Mouse (Mus musculus) adrenal gland, postnatal 14 days (tissue): ENCODE measurements at regions not wholly inside any gene's neighbourhood (a gene's known extent, or its start where the extent isn't known, plus 50 kb on each side); places are given as distances from the start of the nearest gene placed in this dataset.

Experiments
- DNase-seq: peaks from one replicate; pipeline ENCODE4 v3.0.0; 2021; ENCODE audit warnings: mixed read lengths

DNA sequence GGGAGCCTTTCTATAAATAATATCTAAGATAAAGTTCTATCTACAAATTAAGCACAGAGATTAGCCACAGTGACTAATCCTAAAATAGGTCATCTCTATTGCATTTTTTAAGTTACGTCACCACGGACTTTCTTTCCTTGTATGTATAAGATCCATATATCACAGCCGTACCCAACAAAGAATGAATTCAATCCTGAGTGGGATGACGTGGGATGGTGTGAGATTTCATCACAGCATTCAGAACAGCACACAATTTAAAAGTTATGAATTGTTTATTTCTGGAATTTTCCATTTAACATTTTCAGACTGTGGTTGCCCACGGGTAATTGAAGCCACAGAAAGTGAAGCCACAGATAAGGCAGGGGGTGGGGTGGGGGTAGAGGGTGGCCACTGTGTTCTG, 129.0 kb upstream of the Dynlrb2 start:
- no peak for DNase-seq

DNA sequence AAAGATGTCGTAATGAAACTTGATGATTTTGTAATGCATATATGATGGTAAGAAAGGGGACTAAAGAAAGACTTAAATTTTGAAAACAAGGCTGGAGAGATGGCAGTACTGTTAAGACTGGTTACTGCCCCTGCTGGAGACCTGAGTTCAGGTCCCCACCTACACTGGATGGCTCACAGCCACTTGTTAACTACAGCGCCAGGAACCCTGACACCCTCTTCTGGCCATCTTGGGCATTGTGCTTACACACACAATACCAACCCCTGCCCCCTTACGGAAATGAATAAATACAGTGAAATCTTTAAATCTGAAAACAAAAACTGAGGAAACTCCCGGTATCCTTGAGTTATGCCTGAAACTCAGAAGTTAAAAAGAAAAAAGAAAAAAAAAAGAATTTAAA, 131.7 kb upstream of the Dynlrb2 start:
- DNase-seq, result peak; percentile 31

GRCm38 (mm10) chr8:116372574-116372973, 132.2 kb upstream of the Dynlrb2 start:
- DNase-seq, result peak; percentile 66

- no peak for DNase-seq
These were observed 132.7 kb upstream of the Dynlrb2 start for GRCm38 (mm10) chr8:116372056-116372455.

GRCm38 (mm10) chr8:116367491-116367890, 137.3 kb upstream of the Dynlrb2 start:
- DNase-seq, result no peak

DNA sequence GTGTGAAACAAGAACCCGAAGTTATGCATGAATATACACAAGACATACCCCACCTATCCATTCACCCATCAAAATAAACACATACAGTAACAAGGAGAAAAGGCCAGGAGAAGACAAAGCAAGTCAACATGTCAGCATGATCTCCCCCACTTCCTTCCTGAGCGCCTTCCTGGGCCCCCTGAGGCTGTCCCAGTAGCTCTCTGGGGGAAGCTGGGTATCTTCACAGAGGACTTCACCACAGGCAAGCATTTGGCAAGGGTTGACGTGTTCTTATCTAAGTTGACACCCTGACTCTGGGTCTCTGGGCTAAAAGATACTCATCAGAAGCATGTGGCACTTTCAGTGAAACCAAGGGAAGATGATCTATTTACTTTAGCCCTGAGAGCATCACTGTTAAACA, 138.1 kb upstream of the Dynlrb2 start:
- no peak for DNase-seq

GRCm38 (mm10) chr8:116364751-116365150, 140.0 kb upstream of the Dynlrb2 start:
- no peak for DNase-seq

DNA sequence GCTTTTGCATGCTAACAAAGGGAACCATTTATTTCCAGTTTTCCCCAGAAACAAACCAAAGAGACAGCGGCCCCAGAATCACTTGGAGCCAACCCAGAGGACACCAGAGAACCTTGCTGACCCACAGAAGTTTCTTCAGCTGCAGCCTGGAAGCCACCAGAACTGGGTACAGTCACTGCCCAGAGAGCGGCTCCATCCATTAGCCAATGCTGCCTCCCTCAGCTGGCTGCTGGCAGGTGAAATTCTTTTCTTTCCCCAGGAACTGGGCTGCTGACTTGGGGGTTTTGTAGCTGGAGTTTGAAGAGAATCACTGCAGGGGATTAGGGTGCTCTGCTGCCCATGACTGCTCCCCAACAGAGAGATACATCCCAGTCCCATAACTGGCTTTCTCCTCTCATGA, 140.6 kb upstream of the Dynlrb2 start:
- peak; percentile 23 for DNase-seq

DNA sequence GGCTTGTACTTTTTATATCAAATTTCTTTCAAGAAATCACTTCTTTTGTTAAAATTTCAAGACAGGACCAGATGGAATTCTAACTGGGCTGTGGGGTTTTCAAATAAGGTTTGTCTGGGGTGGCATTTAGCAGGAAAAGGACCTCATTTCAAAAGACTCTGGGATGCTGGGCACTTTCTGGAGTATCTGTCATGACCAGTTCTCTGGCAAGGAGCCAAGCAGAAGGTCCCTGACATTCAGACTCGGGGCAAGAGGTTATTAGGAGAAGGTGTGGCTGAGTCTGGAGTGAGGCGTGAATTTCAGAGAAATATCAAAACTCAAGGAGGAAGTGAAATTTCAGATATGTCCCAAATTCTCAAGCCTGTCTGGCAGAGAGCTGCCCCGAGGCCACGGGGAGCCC, 142.4 kb upstream of the Dynlrb2 start:
- DNase-seq, result peak; percentile 55

GRCm38 (mm10) chr8:116359761-116360160, 145.0 kb upstream of the Dynlrb2 start:
- DNase-seq, result no peak

- DNase-seq, result no peak
These were observed 150.0 kb upstream of the Dynlrb2 start for GRCm38 (mm10) chr8:116354756-116355155.

DNA sequence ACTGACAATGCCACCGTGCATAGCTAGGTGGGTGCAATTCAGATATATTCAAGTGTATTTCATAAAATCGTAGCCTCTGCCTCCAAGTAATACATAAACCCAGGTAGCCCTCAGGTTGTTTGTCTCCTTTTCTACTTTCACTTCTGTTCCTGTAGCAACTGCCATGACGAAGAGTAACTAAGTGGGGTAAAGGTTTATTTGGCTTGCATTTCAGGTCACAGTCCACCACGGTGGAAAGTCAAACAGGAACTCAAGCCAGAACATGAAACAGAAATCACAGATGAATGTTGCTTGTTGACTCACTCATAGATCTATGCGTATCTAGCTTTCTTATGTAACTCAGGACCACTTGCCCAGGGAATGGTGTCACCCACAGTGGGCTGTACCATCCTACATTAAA, 150.9 kb upstream of the Dynlrb2 start:
- no peak for DNase-seq

DNA sequence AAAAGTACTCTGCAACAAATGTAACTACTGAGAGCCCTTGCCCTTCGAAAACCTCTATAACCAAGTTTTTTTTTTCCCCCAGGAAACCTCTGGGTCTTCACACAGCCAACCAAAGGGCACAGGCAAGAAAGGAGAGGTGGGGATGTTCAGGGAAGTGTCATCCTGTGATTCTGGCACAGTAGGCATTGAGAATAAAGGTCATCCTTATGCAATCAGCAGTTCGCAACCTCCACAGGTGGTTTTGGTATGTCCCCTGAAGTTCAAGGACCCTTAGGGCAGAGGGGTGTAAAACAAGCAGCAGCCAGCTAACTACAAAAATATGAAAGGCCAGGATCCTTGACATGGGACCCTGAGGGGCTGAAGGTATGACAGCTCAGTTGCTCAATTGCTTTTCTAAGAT, 152.1 kb upstream of the Dynlrb2 start:
- no peak for DNase-seq

GRCm38 (mm10) chr8:116348971-116349370, 155.8 kb upstream of the Dynlrb2 start:
- DNase-seq, result no peak

DNA sequence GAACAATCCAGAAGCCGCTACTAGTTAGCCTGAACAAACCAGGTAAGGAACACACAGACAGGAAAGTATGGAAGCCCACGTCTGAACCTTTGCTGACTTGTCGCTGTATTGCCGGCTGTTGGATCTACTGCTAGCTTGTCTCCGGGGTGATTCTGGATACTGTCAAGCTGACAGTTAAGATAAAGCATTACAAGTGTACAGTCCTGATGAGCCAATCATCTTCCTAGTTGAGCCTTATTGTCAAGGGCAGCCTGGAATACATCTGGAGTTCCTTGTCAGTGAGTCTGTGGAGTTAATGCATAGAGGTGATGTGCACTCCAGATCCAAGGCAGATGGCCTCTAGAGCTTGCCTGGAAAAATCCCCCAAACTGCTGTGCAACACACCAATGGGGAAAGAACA, 157.8 kb upstream of the Dynlrb2 start:
- no peak for DNase-seq

DNA sequence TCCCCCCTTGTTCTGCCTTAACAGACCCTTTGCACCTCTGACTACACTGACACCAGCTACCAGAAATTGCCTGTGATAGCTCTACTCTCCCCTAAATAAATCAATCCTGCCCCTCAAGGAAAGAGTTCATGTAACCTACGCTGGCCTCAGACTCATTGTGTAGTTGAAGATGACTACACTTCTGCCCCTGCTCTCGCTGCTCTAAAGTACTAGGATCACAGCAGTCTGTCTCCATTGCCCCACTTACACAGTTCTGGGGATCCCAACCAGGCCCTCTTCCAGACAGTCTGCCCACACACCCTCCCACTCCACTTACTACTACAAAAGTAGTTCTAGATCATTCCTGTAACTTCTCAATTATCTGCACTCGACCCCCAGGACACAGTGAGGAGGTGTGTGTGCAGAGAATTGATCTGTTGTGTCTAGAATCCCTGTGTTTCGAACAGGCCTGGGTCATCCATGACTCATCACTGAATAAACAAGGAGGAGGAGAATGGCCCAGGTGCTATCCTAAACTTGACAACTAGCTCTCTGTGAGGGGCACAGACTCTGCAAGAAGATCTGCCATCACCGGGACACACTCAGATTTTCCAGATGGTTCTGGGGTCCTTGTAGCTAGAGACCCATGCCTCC, 160.1 kb upstream of the Dynlrb2 start:
- DNase-seq, result no peak

GRCm38 (mm10) chr8:116343534-116343933, 161.2 kb upstream of the Dynlrb2 start:
- no peak for DNase-seq

DNA sequence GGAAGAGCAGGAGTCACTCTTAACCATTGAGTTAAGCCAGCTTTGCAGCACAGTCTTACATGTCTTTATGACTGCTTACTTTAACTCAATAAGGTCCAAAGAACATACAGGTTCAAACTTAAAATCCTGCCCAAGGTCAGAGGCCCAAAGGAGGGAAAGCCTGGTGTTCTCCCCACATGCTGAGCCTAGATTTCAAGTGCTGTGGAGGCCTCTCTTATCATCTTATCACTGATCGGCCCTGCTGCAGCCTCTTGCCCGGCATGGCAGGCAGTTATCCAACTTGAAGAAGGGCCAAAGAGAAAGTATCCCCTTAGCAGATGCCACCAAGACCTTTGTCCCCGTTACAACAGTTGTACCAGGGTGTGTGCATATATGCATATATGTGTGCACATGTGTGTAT, 170.0 kb upstream of the Dynlrb2 start:
- no peak for DNase-seq

GRCm38 (mm10) chr8:116334101-116334500, 170.7 kb upstream of the Dynlrb2 start:
- peak; percentile 17 for DNase-seq

DNA sequence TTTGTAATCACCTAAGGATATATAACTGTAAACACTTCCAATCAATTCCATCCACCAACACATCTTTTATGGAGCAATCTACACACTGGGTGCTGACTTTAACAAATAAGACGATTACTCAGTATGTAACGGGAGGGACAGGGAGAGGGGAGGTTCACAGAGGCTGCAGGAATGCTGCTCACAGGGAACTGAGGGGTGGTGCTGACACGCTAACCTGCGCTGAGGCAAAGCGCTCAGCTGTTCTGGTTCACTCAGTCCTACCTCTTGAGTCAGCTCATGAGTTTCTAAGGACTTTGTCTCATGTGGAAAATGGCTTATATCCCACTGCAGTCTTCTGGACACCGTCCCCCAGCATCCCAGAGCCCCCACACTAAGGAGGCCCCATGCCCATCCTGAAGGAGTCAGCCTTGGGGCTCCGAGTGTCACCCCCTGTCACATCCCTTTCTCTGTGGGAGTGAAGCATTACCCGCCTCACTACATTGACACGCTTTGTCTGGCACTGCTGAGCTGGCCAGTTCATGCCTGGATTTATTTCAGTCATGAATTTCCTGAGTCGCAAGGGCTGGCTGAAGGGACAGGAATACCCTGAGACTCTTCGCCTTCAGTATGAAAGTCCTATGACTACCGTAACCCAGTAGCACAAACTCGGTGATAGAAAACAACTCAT, 184.6 kb upstream of the Dynlrb2 start:
- DNase-seq, result no peak

- no peak for DNase-seq
These were observed 189.4 kb upstream of the Dynlrb2 start for GRCm38 (mm10) chr8:116315410-116315809.

- no peak for DNase-seq
These were observed 190.2 kb upstream of the Dynlrb2 start for GRCm38 (mm10) chr8:116314429-116315092.

- no peak for DNase-seq
These were observed 205.9 kb upstream of the Dynlrb2 start for GRCm38 (mm10) chr8:116298891-116299290.
